Mouse (Mus musculus) gastrocnemius, postnatal 25 days (tissue): ENCODE measurements at regions not wholly inside any gene's neighbourhood (a gene's known extent, or its start where the extent isn't known, plus 50 kb on each side); places are given as distances from the start of the nearest gene placed in this dataset.

Experiments used
- DNase-seq: peaks from one replicate; pipeline ENCODE4 v3.0.0; 2022

DNA sequence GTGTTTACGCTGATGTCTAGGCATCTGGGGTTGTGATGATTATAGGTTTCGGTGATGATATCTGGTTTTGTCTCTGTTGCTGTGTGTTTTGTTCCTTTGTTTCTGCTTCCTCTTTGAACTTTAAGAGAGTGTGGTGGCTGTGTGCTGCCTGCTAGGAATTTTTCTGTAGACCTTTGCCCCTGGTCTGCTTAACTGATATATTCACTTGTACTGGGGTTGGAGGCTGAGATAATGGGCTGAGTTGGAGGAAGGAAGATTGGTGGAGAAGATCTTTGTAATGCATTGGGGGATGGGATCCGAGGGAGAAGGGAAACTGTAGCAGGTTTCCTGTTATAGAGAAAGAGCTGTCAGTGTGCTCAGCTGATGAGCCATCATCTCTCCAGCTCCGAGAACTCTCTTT is 55.8 kb downstream of the Mid1ip1 start:
- no peak for DNase-seq

DNA sequence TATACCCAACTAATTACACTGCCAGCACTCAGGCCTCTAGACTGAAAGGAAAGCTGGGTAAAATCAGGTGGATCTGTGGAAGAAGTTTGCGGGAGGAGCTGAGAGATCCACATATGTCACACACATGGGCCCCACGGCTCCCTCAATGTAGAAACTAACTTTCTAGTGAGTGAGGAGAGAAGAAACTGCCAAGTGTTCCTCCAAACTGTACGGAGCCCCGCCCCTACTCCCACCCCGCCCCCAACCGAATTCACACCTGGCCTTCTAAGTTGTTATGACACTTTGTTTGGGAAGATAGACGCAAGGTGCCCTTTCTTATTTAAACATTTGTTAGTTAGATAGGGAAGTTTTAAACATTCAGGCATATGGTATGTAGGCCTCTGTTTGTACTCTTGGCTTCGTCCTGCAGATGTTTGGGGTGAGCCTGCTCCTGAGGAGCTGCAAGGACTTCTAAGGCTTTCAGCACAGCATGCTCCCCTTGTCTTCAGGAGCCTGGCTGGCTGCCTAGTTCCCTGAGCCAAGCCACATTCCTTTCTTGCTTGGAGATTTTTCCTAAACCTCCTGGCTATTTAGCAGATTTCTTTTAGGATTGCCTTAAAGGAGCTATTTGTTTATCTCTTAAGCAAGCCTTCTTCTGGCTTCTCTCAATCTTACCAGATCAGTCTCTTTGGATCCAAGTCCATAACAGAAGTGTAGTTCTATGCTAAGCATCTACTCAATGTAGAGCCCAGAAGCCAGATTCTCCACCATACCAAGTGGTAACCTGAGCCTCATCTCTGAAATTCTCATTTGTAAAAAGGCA is 61.1 kb downstream of the Mid1ip1 start:
- peak; percentile 11 for DNase-seq

- no peak for DNase-seq
These were observed 61.7 kb downstream of the Mid1ip1 start for GRCm38 (mm10) chrX:10776516-10776818.

DNA sequence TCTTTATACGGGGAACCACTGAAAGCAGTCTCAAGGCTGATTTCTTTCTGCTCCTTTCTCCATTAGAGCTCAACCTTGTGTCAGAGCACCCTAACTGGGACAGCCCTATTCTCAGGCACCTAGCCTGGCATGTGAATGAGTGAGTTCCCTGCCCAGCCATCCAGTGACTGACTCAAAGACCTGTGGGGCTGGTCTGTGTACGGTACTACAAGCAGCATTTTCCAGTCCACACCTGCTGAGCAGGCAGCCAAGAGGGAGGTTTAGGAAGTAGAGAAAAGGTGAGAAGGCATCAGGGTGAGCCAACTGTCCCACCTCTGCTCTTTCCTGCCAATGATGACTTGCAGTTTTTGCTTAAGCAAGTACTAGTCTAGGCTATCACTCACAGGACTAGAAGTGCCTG is 63.2 kb downstream of the Mid1ip1 start:
- no peak for DNase-seq

DNA sequence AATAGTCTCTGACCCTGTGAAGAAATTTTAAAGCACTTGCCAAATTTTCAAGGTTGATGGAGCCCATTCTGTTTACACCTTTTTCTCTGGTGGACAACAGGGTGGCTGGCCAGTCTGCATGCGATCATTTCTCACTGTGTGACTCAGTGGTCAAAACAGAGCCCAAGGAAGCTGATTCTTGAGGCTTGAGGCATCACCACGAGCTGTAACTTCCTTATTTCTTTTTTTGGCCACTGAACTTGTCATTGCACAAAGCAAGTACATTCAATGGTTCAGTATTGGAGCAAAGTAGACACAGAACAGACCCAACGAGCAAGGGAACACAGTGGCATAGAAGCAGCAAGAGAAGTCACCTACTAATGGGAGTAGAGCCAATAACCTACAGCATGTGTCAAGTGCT is 71.5 kb downstream of the Mid1ip1 start:
- DNase-seq: no peak

DNA sequence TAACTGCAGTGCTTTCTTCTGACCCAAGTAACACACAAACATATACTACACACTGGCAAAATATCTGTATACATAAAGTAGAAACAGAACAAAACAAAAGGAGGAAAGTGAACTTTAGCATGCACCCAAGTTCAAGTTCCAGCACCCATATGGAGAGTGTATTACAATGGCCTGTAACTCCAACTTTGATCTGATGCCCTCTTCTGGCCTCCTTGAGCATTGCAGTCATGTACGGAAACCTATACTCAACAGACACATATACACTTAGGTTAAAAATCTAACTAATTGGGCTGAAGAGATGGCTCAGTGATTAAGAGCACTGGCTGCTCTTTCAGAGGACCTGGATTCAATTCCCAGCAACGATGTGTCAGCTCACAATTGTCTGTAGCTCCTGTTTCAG is 72.2 kb downstream of the Mid1ip1 start:
- DNase-seq: no peak

DNA sequence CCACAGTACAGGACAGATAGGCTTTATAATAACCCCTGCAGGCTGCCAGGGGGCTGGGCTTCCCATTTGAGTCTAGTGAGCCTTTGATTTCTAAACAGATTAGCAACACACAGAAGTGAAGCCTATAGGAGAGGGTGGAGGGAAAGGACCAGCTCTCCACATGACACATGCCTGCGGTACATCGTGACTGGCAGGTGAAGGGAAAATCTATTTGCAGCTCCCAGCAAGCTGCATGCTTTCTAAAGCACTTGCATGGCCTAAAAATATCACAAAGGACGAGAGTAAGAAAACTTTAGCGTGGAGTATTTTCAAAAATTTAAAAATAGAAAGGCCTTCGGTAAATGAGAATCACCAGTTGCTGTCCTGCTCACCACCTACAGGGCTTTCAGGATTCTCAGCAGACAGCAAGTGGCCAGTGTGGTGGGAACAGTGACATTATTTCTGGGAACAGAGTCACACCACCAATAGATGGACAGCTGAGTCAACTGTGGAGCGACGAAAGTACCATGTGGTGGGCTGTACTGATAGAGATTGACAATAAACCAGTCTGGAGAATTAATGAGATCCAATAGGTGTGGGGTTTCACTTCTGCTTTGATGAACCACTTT is 105.6 kb downstream of the Mid1ip1 start:
- DNase-seq: no peak

DNA sequence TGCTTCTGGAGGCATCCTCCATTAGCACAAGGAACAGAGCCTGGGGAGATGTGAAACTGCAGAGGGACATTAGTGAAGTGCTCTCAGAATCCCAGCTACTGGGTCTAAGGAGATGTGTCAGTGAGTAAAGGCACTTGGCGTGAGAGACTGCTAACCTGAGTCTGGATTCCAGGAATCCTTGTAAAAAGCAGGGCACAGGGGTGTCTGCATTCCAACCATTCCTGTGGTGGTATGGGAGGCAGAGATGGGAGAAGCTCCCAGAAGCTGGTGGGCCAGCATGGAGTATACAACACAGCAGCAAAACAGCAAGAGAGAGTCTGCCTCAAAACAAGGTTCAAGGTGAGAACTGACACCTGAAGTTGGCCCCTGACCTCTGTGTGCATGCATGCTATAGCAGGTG is 118.9 kb downstream of the Mid1ip1 start:
- no peak for DNase-seq

DNA sequence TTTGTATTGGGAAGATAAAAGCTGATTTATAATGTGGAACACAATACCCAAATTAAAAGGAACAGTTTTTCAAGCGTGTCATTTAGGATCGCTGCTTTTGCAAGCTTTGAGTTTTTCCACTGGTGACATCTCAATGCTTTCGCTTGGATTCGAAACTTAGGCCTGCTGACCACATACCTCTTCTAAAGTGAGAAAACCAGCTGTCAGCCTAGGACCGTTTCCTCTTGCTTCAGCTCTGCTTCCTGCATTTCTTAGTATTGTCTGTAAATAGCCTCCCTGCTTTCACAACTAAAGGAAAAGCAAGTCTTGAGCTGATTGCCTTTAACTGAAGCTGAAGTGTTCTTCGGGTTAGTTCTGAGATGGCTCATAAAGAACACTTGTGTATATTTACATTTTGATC is 142.3 kb downstream of the Mid1ip1 start:
- no peak for DNase-seq

DNA sequence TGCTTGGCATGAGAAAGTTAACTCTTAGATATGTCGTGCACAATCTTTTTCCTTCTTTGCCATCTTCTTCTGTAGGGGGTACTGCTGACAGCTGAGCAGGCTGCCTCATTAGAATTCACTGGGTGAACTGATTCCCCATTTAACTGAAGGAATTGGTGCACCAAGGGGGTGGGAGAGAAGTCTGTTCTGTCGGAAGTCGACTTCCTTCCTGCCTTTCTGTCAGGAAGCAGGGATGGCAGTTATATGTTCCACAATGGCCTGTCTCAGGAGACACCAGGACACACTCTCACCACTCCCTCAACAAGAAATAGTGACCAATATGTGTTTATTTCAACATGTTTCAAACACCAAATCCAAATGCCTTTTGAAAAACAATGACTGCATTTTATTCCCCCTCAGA is 142.9 kb downstream of the Mid1ip1 start:
- no peak for DNase-seq

- no peak for DNase-seq
These were observed 156.8 kb downstream of the Mid1ip1 start for GRCm38 (mm10) chrX:10871613-10872012.

DNA sequence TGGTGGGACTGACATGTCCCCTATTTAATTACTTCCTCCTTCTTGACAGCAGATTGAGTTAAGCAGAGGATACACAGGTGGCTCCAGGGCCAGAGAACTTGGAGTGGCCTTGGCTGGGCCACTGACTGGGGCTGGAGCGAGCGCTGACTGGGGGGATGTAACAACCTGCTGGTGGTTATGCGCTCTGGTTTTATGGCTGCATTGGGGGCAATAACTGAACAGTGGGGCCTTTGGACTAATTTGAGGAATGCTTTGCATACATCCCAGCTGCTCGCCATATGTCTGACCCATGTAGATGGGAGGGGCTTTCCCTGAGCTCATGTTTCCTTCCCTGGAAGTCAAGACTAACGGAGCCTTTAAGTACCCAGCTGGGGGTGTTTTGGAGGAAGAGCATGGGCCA is 163.0 kb downstream of the Mid1ip1 start:
- no peak for DNase-seq

DNA sequence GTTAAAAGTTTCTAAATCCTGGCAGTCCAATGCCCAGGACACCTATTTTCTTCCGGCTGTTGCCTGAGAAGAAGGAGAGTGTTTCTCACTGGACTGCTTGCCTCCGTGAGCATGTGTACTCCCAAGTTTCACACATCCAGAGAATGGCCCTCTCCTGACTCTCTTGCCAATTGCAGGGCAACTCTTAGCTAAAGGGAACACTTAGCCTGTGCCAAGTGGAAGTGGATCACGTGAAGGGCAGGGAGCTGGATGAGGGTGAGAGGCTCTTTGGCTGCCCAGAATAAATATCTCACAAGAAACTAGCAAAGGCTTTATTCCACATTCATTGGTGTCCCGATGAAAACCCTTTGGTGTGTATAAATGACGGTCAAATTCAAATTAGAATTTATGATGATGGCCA is 164.1 kb downstream of the Mid1ip1 start:
- DNase-seq: no peak

- DNase-seq: no peak
These were observed 169.1 kb downstream of the Mid1ip1 start for GRCm38 (mm10) chrX:10883729-10884464.

GRCm38 (mm10) chrX:10892815-10893214 is 178.0 kb downstream of the Mid1ip1 start:
- no peak for DNase-seq

DNA sequence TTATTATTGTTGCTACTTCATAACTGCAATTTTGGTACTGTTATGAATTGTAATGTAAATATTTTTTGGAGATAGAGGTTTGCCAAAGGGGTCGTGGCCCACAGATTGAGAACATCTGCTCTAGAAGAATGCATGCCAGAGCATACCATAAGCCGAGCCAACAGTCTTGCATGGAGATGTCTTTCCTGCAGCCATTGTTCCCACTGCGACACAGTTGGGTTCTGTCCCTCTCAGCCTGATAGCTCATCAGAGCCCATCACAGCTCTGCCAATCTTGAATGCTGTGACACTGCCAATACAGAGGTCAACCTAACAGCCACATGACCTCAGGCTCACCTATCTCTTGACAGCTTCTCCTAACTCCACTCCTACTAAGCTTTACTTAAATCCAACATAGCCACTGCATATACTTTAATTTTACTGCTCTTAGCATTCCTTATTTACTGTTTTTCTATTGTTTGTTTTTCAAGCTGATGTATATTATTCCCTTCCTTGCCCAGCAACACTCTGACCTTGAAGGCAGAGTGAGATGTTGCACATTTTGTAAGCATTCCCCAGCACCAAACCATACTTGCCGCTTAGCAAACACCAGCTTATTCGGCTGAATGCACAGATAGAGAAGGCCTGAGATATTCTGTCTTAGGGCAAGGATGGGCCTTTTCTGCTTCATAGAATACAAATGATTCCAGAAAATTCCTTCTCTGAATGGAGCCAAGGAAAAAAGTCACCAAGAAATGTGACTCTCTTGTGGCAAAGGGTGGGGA is 181.6 kb downstream of the Mid1ip1 start:
- no peak for DNase-seq

- no peak for DNase-seq
These were observed 187.9 kb downstream of the Mid1ip1 start for GRCm38 (mm10) chrX:10902686-10903085.

DNA sequence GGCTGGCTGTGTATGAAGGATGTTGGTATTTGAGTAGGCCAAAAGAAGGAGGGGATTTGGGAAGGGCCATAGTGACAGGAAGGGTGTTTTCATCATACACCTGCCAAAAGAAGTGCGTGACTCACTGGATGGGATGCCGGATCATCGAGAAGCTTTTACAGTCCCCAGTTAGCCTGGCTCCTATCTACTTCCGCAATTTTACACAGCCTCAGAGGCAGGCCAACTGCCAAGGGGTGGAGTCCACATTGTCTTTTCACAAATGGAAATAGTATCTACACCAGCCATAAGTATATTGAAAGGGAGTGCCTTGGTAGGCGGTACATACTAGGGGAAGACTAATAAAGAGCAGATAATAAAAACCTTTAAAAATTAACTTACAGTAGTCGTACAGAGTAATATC is 189.3 kb downstream of the Mid1ip1 start:
- no peak for DNase-seq

GRCm38 (mm10) chrX:10904889-10905288 is 190.1 kb downstream of the Mid1ip1 start:
- no peak for DNase-seq

DNA sequence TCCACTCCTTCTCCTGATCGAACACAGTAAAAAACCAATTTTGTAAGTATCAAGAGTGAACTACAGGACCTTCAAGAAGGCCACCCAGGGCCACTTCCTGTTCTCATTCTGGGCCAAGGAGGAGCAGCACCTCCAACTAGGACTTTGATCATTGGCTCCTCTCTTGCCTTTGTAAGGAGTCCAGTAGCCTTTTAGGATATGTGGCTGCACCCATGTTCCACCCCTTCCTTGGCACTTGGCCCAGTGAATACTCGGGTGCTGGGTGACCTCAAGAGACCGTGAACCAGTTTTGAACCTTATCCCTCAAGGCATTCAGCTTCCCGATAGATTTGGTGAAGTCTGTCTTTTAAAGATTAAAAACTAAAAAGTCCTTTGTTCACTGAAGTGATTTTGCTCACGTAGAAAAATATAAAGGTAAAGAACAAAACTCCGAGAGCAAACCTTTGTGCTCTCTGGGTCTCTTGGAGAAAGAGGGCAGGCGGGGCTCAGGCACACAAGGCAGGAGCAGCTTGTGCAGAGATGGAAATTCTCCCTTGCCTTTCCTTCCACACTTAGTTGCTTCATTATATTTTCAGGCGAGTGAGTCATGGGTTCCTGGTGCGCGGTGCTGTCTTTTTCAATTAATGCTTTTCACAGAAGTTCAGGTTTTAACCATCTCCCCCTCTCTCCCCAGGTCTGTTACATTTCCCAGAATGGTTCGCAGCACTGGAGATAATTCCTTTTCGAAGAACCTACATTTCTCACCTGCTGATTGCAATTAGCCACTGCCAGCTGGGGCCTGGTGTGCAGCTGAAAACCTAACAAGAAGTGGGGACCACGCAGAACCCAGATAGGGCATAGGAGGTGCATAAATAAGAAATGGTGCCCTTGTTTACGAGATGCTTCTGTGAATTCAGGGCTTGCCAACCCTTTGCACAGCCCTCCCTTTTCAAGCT is 196.6 kb downstream of the Mid1ip1 start:
- DNase-seq: no peak
